Mouse (Mus musculus) G1E (cell line): ENCODE results near the gene Sirpa. TPM values are rescaled to one million over a fixed set of nuclear protein-coding genes. Genes with fewer than 3 reads are reported as not detected.

ENCODE experiments used
- ATAC-seq: 2 replicates; pipeline ENCODE4 v1.8.0; 2016; ENCODE audit warnings: mild to moderate bottlenecking; ENCODE audit not compliant: insufficient number of reproducible peaks, poor library complexity, low FRiP score, severe bottlenecking; ENCODE audit errors: extremely low read depth
- DNase-seq: peaks from one replicate; pipeline ENCODE4 v3.0.0; 2012; ENCODE audit warnings: low spot score
- H3K27me3 ChIP-seq: 2 replicates; pipeline ENCODE4 v1.6.1; 2012; ENCODE audit warnings: mild to moderate bottlenecking, low read length, inconsistent platforms; ENCODE audit not compliant: insufficient read depth
- H3K36me3 ChIP-seq: replicated peaks from 2 replicates; pipeline ENCODE3; 2012; ENCODE audit warnings: mild to moderate bottlenecking, inconsistent platforms
- H3K4me1 ChIP-seq: 2 replicates; pipeline ENCODE4 v1.6.1; 2012; ENCODE audit warnings: low read depth, low read length, inconsistent platforms, mixed read lengths; ENCODE audit not compliant: insufficient read depth
- H3K4me3 ChIP-seq: 2 replicates; pipeline ENCODE4 v1.5.1; 2012; ENCODE audit warnings: low read depth, mild to moderate bottlenecking, inconsistent platforms, low read length, moderate library complexity, mixed read lengths
- H3K9me3 ChIP-seq: replicated peaks from 2 replicates; pipeline ENCODE4 v1.6.1; 2012; ENCODE audit warnings: inconsistent platforms
- CTCF ChIP-seq: IDR thresholded peaks from 2 replicates; pipeline ENCODE4 v1.5.1; 2012; ENCODE audit warnings: low read depth, low read length, inconsistent platforms, mixed read lengths
- GATA1 ChIP-seq: IDR thresholded peaks from 2 replicates; pipeline ENCODE4 v1.6.1; 2012; ENCODE audit warnings: borderline replicate concordance, low read length, inconsistent platforms, mixed read lengths
- GATA2 ChIP-seq: IDR thresholded peaks from 2 replicates; pipeline ENCODE4 v1.6.1; 2012; ENCODE audit warnings: low read depth, low read length, inconsistent platforms, borderline replicate concordance
- POLR2AphosphoS5 ChIP-seq: IDR thresholded peaks from 2 replicates; pipeline ENCODE4 v1.6.1; 2012; ENCODE audit warnings: low read depth, low read length, inconsistent platforms; ENCODE audit not compliant: insufficient replicate concordance
- TAL1 ChIP-seq: conservative IDR thresholded peaks from 2 replicates; pipeline ENCODE4 v1.6.1; 2012; ENCODE audit warnings: low read depth, low read length, inconsistent platforms, mixed read lengths
- polyA plus RNA-seq: library from polyadenylated mRNA; stranded (reverse); fragments of >175 nt; gene quantifications from 2 replicates; pipeline ENCODE4 v1.2.3, GENCODE M21; 2012
- total RNA-seq, 2 experiments: library from RNA; stranded (forward) in 1 of 2; stranded (reverse) in 1 of 2; fragments of 200-1000 nt in 1 of 2; fragments of >200 nt in 1 of 2; fragmentation: Nextera tagmentation in 1 of 2; gene quantifications; 2 replicates each; pipeline ENCODE4 v1.2.3; 2014 to 2017

The Sirpa gene
- total and polyA plus RNA-seq, 3 experiments = 1.2 TPM; not detected in 2

DNA sequence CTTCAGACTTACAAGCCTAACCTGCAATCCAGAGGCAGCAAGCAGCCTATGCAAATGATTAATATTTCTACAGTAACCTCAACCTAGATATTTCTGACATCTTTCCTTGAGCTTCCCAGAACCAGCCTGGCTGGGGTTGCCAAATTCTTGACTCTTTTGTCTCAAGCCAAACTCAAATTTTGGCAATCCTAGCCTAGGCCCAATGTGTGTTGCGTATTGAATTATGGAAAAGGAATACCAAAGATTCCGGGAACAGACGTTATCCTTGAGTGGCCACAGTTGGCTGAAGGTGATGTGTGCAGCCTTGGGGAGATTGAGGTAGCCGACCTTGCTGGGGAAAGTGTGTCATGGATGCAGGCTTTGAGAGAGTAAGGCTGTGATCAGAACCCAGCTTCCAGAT is 66.2 kb downstream of the Sirpa start:
- H3K4me3 ChIP-seq = no peak overlapping the region
- no peak for TF ChIP-seq TAL1
- no peak for TF ChIP-seq POLR2AphosphoS5
- TF ChIP-seq GATA2 = no peak
- DNase-seq (no peak), ATAC-seq (no peak)
- no peaks in the 10 kb centered on the region for H3K4me1 ChIP-seq
- H3K36me3 ChIP-seq = no peaks in the 10 kb centered on the region
- no peaks in the 10 kb centered on the region for H3K9me3 ChIP-seq
- peaks cover 6% of the 10 kb centered on the region; the same call in 1 of the 2 replicates for H3K27me3 ChIP-seq

DNA sequence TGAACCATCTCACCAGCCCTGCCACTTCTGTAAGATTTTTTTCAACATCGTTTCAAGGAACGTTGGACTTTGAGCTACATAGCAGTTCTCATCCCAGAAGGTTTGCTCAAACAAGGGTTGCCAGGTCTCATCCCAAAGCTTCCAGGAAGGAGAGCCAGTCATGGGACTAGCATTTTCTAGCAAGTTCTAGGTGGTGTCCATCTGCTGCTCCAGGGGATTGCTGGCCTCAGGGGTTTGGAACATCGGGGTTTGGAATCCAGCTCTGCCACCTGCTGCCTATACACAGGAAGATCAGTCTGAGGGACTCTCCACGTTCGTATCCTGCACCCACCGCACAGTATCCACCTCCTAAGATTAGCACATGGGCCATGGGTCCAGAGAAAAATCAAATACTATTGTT is 67.4 kb downstream of the Sirpa start:
- H3K36me3 ChIP-seq = no peaks in the 10 kb centered on the region
- DNase-seq = no peak
- peaks cover 6% of the 10 kb centered on the region; the same call in 1 of the 2 replicates for H3K27me3 ChIP-seq
- no peaks in the 10 kb centered on the region for H3K4me1 ChIP-seq
- ATAC-seq = no peak
- TF ChIP-seq TAL1 (no peak), POLR2AphosphoS5 (no peak), GATA1 (no peak), GATA2 (no peak), CTCF (no peak)
- no peaks in the 10 kb centered on the region for H3K9me3 ChIP-seq
- H3K4me3 ChIP-seq = no peak overlapping the region

DNA sequence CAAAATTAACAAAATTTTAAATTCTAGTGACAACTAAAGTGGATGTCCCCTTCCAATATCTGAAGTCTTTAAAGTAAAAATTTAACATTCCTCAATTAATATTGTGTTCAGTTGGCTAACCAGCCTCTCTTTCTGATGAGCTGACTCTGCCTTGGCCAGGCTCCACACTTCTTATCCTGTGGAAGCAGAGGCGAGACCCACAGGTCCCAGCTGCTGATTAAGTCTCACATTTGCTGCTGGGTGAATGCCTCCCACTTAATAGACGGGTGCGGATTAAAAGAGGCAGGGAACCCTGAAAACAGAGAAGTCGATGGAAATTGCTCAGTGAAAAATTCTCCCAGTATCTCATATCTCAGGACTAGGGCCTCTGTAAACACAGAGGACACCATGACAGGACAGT is 69.8 kb downstream of the Sirpa start:
- ATAC-seq = no peak
- no peaks in the 10 kb centered on the region for H3K4me1 ChIP-seq
- no peak for TF ChIP-seq CTCF
- TF ChIP-seq TAL1 = no peak
- no peak for TF ChIP-seq GATA2
- no peak for TF ChIP-seq POLR2AphosphoS5
- no peak for TF ChIP-seq GATA1
- H3K27me3 ChIP-seq = peaks cover 6% of the 10 kb centered on the region; the same call in 1 of the 2 replicates
- DNase-seq = no peak
- no peaks in the 10 kb centered on the region for H3K36me3 ChIP-seq
- no peaks in the 10 kb centered on the region for H3K9me3 ChIP-seq
- H3K4me3 ChIP-seq = no peak overlapping the region

DNA sequence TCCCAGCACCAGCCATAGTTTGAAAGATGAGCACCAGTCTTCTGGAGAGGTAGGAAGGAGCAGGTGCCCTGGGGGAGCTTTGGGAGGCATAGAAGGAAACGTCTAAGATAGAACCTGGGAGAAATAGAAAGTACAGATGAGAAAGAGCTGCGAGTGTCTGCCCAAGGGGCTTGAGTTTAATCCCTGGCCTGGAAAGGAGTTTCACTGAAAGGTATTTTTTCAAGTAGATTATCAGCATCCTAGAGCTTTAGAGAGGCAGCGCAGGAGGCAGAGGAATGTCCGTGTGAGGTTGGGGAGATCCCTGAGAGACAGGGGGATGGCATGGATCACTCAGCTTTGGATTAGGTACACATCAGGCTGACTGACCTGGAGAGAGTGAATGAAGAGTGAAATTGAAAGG is 79.3 kb downstream of the Sirpa start:
- ATAC-seq = no peak
- Histone ChIP-seq H3K27me3 (peaks cover 5% of the 10 kb centered on the region), H3K4me3 (no peak overlapping the region), H3K4me1 (no peaks in the 10 kb centered on the region), H3K9me3 (no peaks in the 10 kb centered on the region), H3K36me3 (no peaks in the 10 kb centered on the region)
- DNase-seq = no peak
- no peak for TF ChIP-seq POLR2AphosphoS5
- TF ChIP-seq CTCF = no peak
- no peak for TF ChIP-seq GATA1
- TF ChIP-seq GATA2 = no peak
- TF ChIP-seq TAL1 = no peak

DNA sequence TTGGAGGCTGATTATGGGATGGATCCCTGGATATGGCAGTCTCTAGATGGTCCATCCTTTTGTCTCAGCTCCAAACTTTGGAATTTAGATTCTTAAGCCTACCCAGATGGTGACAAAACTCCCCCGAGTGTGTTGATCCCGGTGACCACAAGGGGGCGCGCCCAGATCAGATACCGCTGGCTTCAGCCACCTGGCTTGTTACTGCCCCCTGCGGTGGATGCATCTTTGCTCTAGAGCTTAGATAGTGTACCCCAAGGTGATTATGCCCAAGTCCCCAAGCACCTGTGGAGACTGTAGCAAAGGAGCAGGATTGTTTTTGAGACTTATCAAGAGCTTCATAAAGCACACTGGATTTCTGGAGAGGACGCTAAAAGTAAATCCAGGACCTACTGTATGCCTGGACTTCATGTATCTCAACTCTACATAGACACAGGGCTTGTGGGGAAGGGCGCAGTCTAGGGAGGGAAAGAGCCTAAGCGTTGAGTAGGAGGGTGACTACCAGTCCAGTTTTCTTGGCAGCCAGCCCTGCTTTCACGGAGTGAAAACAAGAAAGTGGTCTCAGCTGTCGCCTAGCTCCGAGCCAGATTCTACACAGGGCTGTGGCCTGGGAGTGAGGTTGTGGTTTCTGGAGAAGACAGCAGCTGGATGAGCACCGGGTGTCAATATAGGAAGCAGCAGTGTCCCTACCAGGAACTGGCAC is 82.5 kb downstream of the Sirpa start:
- no peaks in the 10 kb centered on the region for H3K9me3 ChIP-seq
- H3K27me3 ChIP-seq = peaks cover 14% of the 10 kb centered on the region
- H3K4me1 ChIP-seq = no peaks in the 10 kb centered on the region
- TF ChIP-seq CTCF (peak; percentile 70), TAL1 (no peak)
- H3K4me3 ChIP-seq = no peak overlapping the region
- no peaks in the 10 kb centered on the region for H3K36me3 ChIP-seq
- peak; percentile 56 for DNase-seq
- ATAC-seq = peak; percentile 57

GRCm38 (mm10) chr2:129677664-129678063 is 85.0 kb downstream of the Sirpa start:
- no peaks in the 10 kb centered on the region for H3K36me3 ChIP-seq
- TF ChIP-seq GATA1 = no peak
- no peak for TF ChIP-seq TAL1
- TF ChIP-seq GATA2 = no peak
- no peak for TF ChIP-seq POLR2AphosphoS5
- no peak for TF ChIP-seq CTCF
- H3K4me1 ChIP-seq = no peaks in the 10 kb centered on the region
- H3K27me3 ChIP-seq = peaks cover 14% of the 10 kb centered on the region
- H3K4me3 ChIP-seq = no peak overlapping the region
- ATAC-seq (no peak), DNase-seq (no peak)
- no peaks in the 10 kb centered on the region for H3K9me3 ChIP-seq

- H3K27me3 ChIP-seq = peaks cover 14% of the 10 kb centered on the region
- H3K36me3 ChIP-seq = no peaks in the 10 kb centered on the region
- H3K9me3 ChIP-seq = no peaks in the 10 kb centered on the region
- TF ChIP-seq CTCF (no peak), POLR2AphosphoS5 (no peak), GATA1 (no peak), TAL1 (no peak), GATA2 (no peak)
- DNase-seq (no peak), ATAC-seq (no peak)
- H3K4me1 ChIP-seq = no peaks in the 10 kb centered on the region
- H3K4me3 ChIP-seq = no peak overlapping the region
Measured at GRCm38 (mm10) chr2:129679066-129679465, 86.4 kb downstream of the Sirpa start.
